Mouse (Mus musculus) limb, embryonic 15.5 days (tissue): ENCODE measurements around the gene Rab2b. TPM values are rescaled to one million over a fixed set of nuclear protein-coding genes. Genes with fewer than 3 reads are reported as not detected.
A peak's percentile ranks its signal among the peaks of the same experiment; 100 is the strongest.
"Not testable (repeated sequence)": the region's sequence is repeated elsewhere in the genome, so short reads cannot be mapped to it uniquely, and the experiment has no call there.

Source experiments
- ATAC-seq: fragments of 200-750 bp; cut with Nextera tagmentation; 2 replicates; pipeline ENCODE4 v1.8.0; 2017; ENCODE audit warnings: low read depth, moderate TSS enrichment; ENCODE audit not compliant: insufficient number of reproducible peaks, low FRiP score, low TSS enrichment
- H3K27ac ChIP-seq: fragments of 300-500 bp; sonication (generic); 2 replicates; pipeline ENCODE4 v1.5.1; 2015; ENCODE audit warnings: moderate library complexity, mild to moderate bottlenecking, inconsistent platforms
- H3K27me3 ChIP-seq: fragments of 300-500 bp; sonication (generic); 2 replicates; pipeline ENCODE4 v1.6.1; 2015; ENCODE audit warnings: inconsistent platforms
- H3K36me3 ChIP-seq: fragments of 300-500 bp; sonication (generic); 2 replicates; pipeline ENCODE4 v1.6.1; 2015; ENCODE audit warnings: inconsistent platforms
- H3K4me1 ChIP-seq: fragments of 300-500 bp; sonication (generic); 2 replicates; pipeline ENCODE4 v1.6.1; 2015; ENCODE audit warnings: inconsistent platforms
- H3K4me2 ChIP-seq: fragments of 300-500 bp; sonication (generic); 2 replicates; pipeline ENCODE4 v1.6.1; 2015; ENCODE audit warnings: mild to moderate bottlenecking, inconsistent platforms
- H3K4me3 ChIP-seq: fragments of 300-500 bp; sonication (generic); 2 replicates; pipeline ENCODE4 v1.5.1; 2015; ENCODE audit warnings: mild to moderate bottlenecking, inconsistent platforms
- H3K9ac ChIP-seq: fragments of 300-500 bp; sonication (generic); 2 replicates; pipeline ENCODE4 v1.6.1; 2015; ENCODE audit warnings: inconsistent platforms
- H3K9me3 ChIP-seq: fragments of 300-500 bp; sonication (generic); 2 replicates; pipeline ENCODE4 v1.6.1; 2016; ENCODE audit warnings: inconsistent platforms
- WGBS: fragments of 180-500 bp; shearing (Covaris S2); methylation state at CpG from one replicate; pipeline ENCODE4 v1.1.7; 2015; 5-methylcytosine and 5-hydroxymethylcytosine counted together
- polyA plus RNA-seq: library from polyadenylated mRNA; unstranded; fragments of >200 nt; fragmentation: Nextera tagmentation; extraction: Ambion mirVana; gene quantifications from 2 replicates; pipeline ENCODE4 v1.2.1, GENCODE M21; 2015

Rab2b gene
- polyA plus RNA-seq, 1 experiment from 2014 or later: 25.0 TPM

DNA sequence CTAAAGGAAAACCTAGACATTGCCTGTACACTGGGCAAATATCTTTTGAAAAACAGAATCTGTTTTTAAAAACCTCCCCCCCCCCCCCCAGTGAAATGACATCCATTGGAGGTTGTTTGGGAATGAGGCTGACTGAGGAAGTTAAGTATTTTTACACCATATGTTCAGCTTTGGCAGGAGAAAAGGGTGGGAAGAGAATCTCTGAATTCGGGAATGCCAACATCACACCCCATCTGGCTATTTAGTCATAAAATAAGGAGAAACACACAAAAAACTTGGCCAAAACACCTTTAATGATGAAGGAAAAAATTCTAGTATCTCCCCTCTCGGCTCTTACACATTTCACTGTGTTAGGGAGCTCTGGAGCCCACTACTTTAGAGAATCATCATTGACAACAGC, 31.6 kb upstream of the Rab2b start:
- H3K27ac ChIP-seq: no peak overlapping the region
- WGBS: 77% methylated on average over 2 of the region's 2 CpGs
- no peaks in the 10 kb centered on the region for H3K9me3 ChIP-seq
- no peaks in the 10 kb centered on the region for H3K27me3 ChIP-seq
- H3K4me1 ChIP-seq: peaks cover 27% of the 10 kb centered on the region
- peaks cover 39% of the 10 kb centered on the region for H3K36me3 ChIP-seq
- ATAC-seq: no peak
- H3K4me2 ChIP-seq: no peak overlapping the region
- no peak overlapping the region for H3K9ac ChIP-seq
- H3K4me3 ChIP-seq: no peak overlapping the region

DNA sequence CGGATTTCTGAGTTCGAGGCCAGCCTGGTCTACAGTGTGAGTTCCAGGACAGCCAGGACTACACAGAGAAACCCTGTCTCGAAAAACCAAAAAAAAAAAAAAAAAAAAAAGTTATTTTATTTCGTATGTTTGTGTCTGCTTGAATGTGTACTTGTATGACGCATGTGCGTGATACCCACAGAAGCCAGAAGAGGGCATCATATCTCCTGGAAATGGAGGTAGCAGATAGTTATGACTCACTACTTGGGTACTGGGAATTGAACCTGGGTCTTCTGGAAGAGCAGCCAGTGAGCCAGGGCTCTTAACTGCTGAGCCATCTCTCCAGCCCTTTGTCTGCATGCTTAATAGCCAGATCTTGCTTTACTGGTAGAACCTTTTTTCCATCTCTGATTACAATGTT, 31.0 kb upstream of the Rab2b start:
- 88% methylated on average over 6 of the region's 6 CpGs for WGBS
- H3K4me2 ChIP-seq, H3K4me3 ChIP-seq, ATAC-seq, H3K9ac ChIP-seq, H3K27me3 ChIP-seq, H3K27ac ChIP-seq, H3K9me3 ChIP-seq: not testable (repeated sequence)
- Histone ChIP-seq H3K4me1 (peaks cover 25% of the 10 kb centered on the region), H3K36me3 (peaks cover 39% of the 10 kb centered on the region)

DNA sequence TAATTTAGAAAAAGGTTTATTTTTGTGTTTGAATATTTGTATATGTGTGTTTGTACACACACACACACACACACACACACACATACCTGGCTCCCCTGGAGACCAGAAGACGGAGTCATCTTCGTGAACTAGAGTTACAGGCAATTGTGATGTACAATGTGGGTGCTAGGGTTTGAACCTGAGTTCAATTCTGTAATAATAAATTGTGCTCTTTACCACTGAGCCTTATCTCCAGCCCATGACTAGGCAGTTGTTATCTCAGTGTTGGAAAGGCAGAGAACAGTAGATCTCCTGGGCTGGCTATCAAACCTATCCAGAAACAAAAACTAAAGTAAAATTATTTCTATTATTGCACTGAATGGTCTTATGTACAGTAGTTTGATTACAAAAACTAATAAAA, 26.8 kb upstream of the Rab2b start:
- Histone ChIP-seq H3K4me3 (no peak overlapping the region), H3K9ac (no peak overlapping the region), H3K4me2 (no peak overlapping the region), H3K4me1 (no peaks in the 10 kb centered on the region), H3K36me3 (peaks cover 9% of the 10 kb centered on the region), H3K27ac (no peak overlapping the region), H3K9me3 (no peaks in the 10 kb centered on the region), H3K27me3 (no peaks in the 10 kb centered on the region)
- WGBS: 97% methylated on average over 2 of the region's 2 CpGs
- ATAC-seq: no peak

DNA sequence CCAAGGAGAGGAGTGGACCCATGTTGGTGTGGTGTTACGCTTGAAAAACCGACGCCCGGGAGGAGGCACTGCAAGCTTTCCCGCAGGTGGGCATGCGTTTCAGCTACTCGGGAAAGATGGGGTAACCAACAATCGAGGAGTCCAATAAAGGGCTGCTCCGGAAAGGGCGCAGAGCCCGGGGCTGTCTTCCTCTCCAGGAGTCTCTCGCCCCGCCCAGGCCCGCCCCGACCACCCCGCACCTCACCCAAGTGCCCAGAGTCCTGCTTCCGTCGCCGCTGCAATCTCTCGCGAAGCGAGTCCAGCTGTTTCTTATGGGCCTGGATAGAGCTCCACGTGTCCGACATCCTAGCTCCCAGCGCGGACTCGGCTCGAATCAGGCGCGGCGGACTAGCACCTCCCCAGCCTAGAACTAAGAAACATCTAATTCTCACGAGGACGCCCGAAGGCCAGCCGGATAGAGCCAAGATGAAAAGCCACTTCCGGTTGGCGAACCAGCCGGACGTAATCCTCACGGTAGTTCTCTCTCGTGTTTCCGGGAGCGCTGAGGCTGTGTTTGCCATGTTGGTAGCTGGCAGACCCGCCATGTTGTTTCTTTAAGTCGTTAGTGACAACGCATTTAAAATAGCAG, 25.4 kb upstream of the Rab2b start, which contains the start of gene Mettl3:
TSS of gene Mettl3 (minus strand) at position 485 of the 628 bp plus-strand sequence.
- Histone ChIP-seq H3K27me3 (no peaks in the 10 kb centered on the region), H3K9me3 (no peaks in the 10 kb centered on the region), H3K9ac (peak within 1 kb of the TSS; percentile 51), H3K4me2 (peak within 1 kb of the TSS; percentile 52), H3K4me1 (no peaks in the 10 kb centered on the region), H3K4me3 (peak within 1 kb of the TSS; percentile 72), H3K36me3 (peaks cover 14% of the 10 kb centered on the region), H3K27ac (peak within 1 kb of the TSS; percentile 97)
- ATAC-seq: peak; percentile 95
- under 1% methylated on average over 46 of the region's 46 CpGs for WGBS

DNA sequence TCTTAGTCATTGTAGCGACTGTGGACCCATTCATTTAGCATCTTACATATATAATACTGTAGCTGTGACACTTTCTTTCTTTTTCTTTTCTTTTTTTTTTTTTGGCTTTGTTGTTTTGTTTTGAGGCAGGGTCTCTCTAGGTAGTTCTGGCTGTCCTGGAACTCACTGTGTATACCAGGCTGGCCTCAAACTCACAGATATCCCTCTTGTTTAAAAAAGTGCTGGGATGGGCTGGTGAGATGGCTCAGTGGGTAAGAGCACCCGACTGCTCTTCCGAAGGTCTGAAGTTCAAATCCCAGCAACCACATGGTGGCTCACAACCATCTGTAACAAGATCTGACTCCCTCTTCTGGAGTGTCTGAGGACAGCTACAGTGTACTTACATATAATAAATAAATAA, 24.2 kb upstream of the Rab2b start:
- not testable (repeated sequence) for H3K4me1 ChIP-seq, H3K27ac ChIP-seq, ATAC-seq, H3K9me3 ChIP-seq, H3K9ac ChIP-seq, H3K27me3 ChIP-seq
- Histone ChIP-seq H3K4me3 (0 out of 2 replicates have a peak overlapping the region, but pooled peaks have one; percentile 72), H3K4me2 (peak overlapping the region; percentile 52; the same call in 1 of the 2 replicates), H3K36me3 (peaks cover 19% of the 10 kb centered on the region)
- 91% methylated on average over 3 of the region's 3 CpGs for WGBS

DNA sequence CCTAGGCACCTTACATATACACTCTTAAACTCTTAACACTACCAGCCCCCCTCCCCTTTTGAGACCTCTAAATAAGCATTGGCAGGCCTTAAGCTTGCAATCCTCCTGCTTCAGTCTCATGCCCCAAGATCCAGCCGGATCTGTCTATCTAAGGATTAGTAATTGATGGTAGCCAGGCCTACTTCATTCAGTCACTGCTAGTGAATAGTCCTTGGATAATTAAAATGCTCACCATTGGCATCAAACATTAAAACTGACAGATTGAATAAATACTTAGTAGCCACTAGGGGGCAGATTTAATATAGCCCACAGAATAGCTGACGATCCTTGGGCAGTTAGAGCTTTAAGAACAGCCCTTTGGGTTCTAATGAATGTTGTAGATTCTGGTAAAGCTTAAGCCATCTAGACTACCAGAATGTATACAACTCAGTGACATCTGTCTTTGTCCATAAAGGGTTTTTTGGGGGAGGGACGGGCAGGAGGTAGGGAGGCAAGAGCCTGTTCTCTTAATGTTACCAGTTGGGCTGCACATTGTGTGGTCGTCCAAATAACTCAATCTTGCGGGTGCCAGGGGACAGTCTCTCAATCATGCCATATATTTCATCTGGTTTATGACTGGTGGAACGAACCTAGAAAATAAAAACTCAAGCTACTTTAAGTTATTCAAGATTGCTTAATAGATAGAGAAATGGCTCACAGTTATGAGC, 16.4 kb upstream of the Rab2b start:
- peaks cover 86% of the 10 kb centered on the region for H3K36me3 ChIP-seq

DNA sequence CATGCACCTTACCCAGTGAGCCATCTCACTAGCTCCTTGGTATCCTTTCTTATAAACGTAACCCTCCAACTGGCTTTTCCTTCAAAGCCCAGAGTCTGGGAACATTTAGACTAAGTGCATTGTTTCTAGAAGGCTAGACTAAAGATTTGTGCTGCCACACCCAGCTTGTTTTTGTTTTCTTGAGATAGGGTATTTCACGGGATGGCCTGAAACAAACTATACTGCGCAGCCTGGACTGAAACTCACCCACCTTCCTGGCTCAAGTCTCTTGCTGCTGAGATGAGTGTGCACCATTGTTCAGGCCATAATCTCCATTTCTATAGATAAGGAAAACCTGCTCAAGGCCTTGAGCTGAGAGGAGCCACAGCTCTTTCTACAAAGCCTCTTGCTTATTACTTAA, 4.8 kb upstream of the Rab2b start:
- peaks cover 36% of the 10 kb centered on the region for H3K36me3 ChIP-seq
- no peak for ATAC-seq

More for the DNA sequence above, 16.4 kb upstream of the Rab2b start:
- no peaks in the 10 kb centered on the region for H3K27me3 ChIP-seq
- ATAC-seq: no peak
- H3K4me3 ChIP-seq: no peak overlapping the region
- H3K9me3 ChIP-seq: no peaks in the 10 kb centered on the region
- H3K27ac ChIP-seq: no peak overlapping the region
- no peak overlapping the region for H3K4me2 ChIP-seq
- H3K4me1 ChIP-seq: no peaks in the 10 kb centered on the region
- 72% methylated on average over 6 of the region's 6 CpGs for WGBS
- no peak overlapping the region for H3K9ac ChIP-seq

DNA sequence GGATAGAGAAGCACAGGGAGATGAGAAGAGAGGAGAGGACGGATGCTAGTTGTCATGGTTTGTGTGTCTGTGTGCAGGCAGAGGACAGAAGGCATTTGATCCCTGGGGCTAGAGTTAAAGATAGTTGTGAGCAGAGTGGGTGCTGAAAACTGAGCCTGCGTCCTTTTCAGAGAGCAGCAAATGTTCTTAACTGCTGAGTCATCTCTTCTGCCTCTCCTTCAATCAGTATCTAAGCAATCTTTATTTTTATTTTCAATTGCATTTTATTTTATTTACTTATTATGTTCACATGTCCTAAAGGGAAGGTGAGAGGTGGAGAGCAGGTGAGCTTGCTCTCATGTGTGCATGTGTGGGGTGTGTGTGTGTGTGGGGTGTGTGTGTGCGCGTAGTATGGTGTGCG, 4.3 kb upstream of the Rab2b start:
- no peak for ATAC-seq
- Histone ChIP-seq H3K36me3 (peaks cover 32% of the 10 kb centered on the region), H3K4me3 (no peak overlapping the region), H3K27me3 (no peaks in the 10 kb centered on the region), H3K4me1 (peaks cover 5% of the 10 kb centered on the region), H3K9ac (no peak overlapping the region), H3K4me2 (no peak overlapping the region), H3K9me3 (no peaks in the 10 kb centered on the region), H3K27ac (no peak overlapping the region)
- WGBS: 92% methylated on average over 5 of the region's 5 CpGs

More for the DNA sequence above, 4.8 kb upstream of the Rab2b start:
- no peak overlapping the region for H3K4me2 ChIP-seq
- no peaks in the 10 kb centered on the region for H3K27me3 ChIP-seq
- no peaks in the 10 kb centered on the region for H3K9me3 ChIP-seq
- WGBS: 95% methylated on average over 3 of the region's 3 CpGs
- no peak overlapping the region for H3K4me3 ChIP-seq
- no peak overlapping the region for H3K9ac ChIP-seq
- H3K27ac ChIP-seq: no peak overlapping the region
- H3K4me1 ChIP-seq: peaks cover 5% of the 10 kb centered on the region

DNA sequence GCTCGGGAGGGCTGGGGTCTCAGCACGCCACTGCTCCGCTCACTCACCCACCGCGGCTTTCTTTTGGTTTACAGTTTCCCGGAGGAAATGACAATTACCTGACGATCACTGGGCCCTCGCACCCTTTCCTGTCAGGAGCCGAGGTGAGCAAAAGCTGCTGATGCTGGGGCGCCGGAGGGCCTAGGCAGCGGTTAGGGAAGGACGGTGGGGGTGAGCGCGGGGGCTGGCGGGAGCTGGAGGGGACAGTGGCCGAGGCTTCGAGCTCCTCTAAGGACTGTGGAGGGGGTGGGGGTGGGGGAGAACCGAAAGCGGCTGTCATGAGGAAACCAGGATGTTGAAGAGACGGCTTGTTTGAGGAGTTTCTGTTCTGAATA, 389 bp upstream of the Rab2b start:
- H3K4me3 ChIP-seq: peak overlapping the region; percentile 87
- ATAC-seq: peak; percentile 9; the same call in 1 of the 2 replicates
- peak overlapping the region; percentile 54 for H3K4me2 ChIP-seq
- H3K36me3 ChIP-seq: peaks cover 15% of the 10 kb centered on the region
- WGBS: under 1% methylated on average over 21 of the region's 21 CpGs
- H3K4me1 ChIP-seq: peaks cover 5% of the 10 kb centered on the region
- H3K9me3 ChIP-seq: no peaks in the 10 kb centered on the region
- H3K27me3 ChIP-seq: no peaks in the 10 kb centered on the region
- peak overlapping the region; percentile 90 for H3K27ac ChIP-seq
- peak overlapping the region; percentile 79 for H3K9ac ChIP-seq

DNA sequence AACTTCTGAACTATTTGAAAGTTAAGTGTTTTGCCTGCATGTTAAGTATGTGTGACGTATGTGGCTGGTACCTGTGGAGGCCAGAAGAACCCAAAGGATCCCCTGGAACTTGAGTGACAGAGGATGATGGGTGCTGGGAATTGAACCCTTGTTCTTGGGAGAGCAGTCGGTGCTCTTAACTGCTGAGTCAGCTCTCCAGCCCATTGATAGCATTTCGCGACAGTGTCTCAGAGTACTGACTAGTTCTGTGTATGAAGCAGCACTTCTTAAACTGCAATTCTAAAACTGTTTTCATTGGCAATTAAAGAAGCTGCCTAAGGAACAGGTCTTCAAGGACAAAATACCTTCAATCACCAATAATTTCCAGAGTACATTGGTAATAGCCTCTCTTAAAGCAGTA, 2.1 kb downstream of the Rab2b start:
- Histone ChIP-seq H3K36me3 (peaks cover 27% of the 10 kb centered on the region), H3K9me3 (no peaks in the 10 kb centered on the region), H3K4me2 (no peak overlapping the region), H3K27ac (no peak overlapping the region), H3K4me1 (peaks cover 5% of the 10 kb centered on the region), H3K27me3 (no peaks in the 10 kb centered on the region), H3K4me3 (no peak overlapping the region), H3K9ac (no peak overlapping the region)
- 94% methylated on average over 4 of the region's 4 CpGs for WGBS
- ATAC-seq: no peak

DNA sequence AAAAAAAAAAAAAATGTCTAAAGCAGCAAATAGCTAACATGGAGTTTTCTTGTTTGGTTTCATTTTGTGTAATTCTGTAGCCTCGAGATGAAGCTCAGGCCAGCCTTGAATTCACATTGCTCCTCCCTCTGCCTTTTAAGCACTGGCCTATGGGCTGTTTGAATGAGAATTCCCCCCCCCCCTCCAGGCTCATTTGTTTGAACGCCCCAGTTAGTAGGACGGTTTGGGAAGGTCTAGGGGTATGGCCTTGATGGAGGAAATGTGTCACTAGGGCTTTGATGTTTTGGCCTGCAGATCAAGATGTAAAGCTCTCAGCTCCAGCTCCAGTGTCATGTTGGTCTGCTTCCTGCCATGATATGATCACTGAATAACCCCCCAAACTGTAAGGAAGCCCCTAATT, 6.6 kb downstream of the Rab2b start:
- H3K27me3 ChIP-seq: no peaks in the 10 kb centered on the region
- H3K36me3 ChIP-seq: peaks cover 34% of the 10 kb centered on the region
- ATAC-seq: no peak
- no peak overlapping the region for H3K9ac ChIP-seq
- 67% methylated on average over 3 of the region's 3 CpGs for WGBS
- H3K9me3 ChIP-seq: no peaks in the 10 kb centered on the region
- H3K27ac ChIP-seq: no peak overlapping the region
- no peak overlapping the region for H3K4me3 ChIP-seq
- H3K4me2 ChIP-seq: no peak overlapping the region
- H3K4me1 ChIP-seq: no peaks in the 10 kb centered on the region

DNA sequence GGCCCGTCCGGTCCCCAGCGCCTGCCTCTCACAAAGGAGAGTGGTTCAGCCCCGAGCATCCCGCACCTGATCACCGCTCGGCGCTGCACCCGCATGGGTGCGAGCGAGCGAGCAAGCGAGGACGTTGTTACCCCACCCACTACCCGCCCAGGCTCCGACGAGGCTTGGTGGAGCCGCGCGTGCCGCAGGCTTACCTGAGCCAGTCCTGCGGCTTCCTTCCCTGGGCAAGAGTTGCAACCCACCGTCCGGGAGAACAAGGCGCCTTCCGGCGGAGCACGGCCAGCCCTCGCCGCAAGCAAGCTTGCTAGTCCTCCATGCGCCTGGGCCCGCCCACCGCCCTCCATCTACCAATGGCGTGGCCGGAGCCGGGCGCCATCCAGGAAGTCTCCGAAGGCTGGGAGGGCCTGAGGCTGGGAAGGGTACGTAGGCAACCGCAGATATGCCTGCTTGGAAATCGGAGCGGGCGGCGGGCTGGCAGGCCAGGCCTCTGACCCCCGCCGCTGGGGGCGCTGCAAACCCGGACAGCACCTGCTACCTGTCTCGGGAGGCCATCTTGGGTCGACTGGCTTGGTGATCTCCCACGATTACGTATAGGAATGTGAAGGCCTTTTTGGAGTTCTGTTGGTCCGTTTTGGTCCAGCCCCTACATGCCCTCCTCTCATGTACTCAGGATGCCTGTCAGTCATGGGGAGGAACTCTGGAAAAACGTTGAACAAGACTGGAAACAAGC, 21.7 kb downstream of the Rab2b start, which contains the start of gene Chd8:
TSS of gene Chd8 (minus strand) at position 297 of the 730 bp plus-strand sequence.
- Histone ChIP-seq H3K9ac (peak within 1 kb of the TSS; percentile 70), H3K36me3 (peaks cover 10% of the 10 kb centered on the region; the same call in 1 of the 2 replicates), H3K4me2 (peak within 1 kb of the TSS; percentile 67), H3K4me3 (peak within 1 kb of the TSS; percentile 86), H3K27me3 (no peaks in the 10 kb centered on the region), H3K9me3 (no peaks in the 10 kb centered on the region), H3K27ac (peak within 1 kb of the TSS; percentile 92), H3K4me1 (peaks cover 8% of the 10 kb centered on the region)
- peak; percentile 100 for ATAC-seq
- WGBS: under 1% methylated on average over 54 of the region's 54 CpGs
